Mouse (Mus musculus) lung, adult 2 months (tissue): ENCODE data around the gene Ppm1n. TPM values are rescaled to one million over a fixed set of nuclear protein-coding genes. Genes with fewer than 3 reads are reported as not detected.

Source experiments
- DNase-seq: peaks from one replicate; pipeline ENCODE4 v3.0.0; 2022
- H3K4me1 ChIP-seq: fragments of 200-500 bp; 2 replicates; pipeline ENCODE4 v1.6.1; 2011; ENCODE audit warnings: low read length; ENCODE audit not compliant: control insufficient read depth, insufficient read depth
- H3K4me3 ChIP-seq: fragments of 200-500 bp; replicated peaks from 2 replicates; pipeline ENCODE3; 2011; ENCODE audit warnings: low read depth, mild to moderate bottlenecking, control low read depth, low read length; ENCODE audit errors: extremely low read depth
- CTCF ChIP-seq: fragments of 200-500 bp; IDR thresholded peaks from 2 replicates; pipeline ENCODE4 v1.5.1; 2011; ENCODE audit warnings: mild to moderate bottlenecking, low read length, control low read depth; ENCODE audit not compliant: insufficient read depth
- POLR2A ChIP-seq: fragments of 200-500 bp; IDR thresholded peaks from 2 replicates; pipeline ENCODE4 v1.6.1; 2011; ENCODE audit warnings: low read depth, mild to moderate bottlenecking, control low read depth, low read length, borderline replicate concordance; ENCODE audit errors: extremely low read depth
- WGBS: fragments of 180-500 bp; shearing (Covaris S2); methylation state at CpG from one replicate; pipeline ENCODE4 v1.1.7; 2018; 5-methylcytosine and 5-hydroxymethylcytosine counted together
- polyA plus RNA-seq: library from polyadenylated mRNA; depleted of rRNA; stranded (reverse); fragments of >200 nt; gene quantifications from 2 replicates; pipeline ENCODE4 v1.2.3, GENCODE M21; 2012

Ppm1n gene
- polyA plus RNA-seq, 1 experiment: 0.36 TPM

DNA sequence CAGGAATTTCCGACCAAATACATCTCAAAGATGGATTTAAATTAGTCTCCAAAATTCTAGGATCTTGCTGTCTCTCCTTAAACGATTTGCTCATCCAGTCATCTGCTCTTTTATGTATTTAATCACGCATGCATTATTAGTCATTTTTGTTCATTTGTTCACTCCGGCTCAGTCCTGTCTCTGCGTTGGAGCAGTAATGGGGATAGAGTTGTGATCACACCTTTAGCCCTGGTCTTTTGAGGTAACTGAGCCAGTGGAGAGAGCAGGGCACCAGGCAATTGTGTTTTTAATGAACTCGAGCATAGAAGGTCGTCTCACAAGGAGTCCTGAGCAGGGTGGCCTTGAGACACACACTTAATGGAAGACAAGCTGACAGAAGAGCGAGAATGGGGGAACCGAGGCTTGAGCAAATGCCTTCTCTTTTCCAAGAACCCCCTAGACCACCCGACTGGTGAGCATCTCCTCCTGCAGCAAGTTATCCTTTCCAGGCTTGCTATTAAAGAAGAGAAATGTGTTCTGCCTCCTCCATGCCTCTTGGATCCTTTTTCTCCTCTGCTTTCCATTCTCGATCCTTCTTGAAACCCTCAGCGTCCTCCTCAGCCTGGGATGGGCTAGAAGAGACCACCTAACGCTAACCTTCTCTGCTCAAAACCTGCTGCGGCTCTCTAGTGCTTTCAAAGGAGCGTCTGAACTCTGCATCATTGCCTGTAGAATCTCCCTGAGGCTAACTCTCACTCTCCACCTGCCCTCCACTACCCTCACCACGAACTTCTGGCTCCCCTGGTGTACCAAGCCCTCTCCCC is 21.8 kb upstream of the Ppm1n start:
- TF ChIP-seq POLR2A: no peak
- no peak for TF ChIP-seq CTCF
- no peak overlapping the region for H3K4me3 ChIP-seq
- no peak for DNase-seq
- no peaks in the 10 kb centered on the region for H3K4me1 ChIP-seq
- 16% methylated on average over 16 of the region's 16 CpGs for WGBS

DNA sequence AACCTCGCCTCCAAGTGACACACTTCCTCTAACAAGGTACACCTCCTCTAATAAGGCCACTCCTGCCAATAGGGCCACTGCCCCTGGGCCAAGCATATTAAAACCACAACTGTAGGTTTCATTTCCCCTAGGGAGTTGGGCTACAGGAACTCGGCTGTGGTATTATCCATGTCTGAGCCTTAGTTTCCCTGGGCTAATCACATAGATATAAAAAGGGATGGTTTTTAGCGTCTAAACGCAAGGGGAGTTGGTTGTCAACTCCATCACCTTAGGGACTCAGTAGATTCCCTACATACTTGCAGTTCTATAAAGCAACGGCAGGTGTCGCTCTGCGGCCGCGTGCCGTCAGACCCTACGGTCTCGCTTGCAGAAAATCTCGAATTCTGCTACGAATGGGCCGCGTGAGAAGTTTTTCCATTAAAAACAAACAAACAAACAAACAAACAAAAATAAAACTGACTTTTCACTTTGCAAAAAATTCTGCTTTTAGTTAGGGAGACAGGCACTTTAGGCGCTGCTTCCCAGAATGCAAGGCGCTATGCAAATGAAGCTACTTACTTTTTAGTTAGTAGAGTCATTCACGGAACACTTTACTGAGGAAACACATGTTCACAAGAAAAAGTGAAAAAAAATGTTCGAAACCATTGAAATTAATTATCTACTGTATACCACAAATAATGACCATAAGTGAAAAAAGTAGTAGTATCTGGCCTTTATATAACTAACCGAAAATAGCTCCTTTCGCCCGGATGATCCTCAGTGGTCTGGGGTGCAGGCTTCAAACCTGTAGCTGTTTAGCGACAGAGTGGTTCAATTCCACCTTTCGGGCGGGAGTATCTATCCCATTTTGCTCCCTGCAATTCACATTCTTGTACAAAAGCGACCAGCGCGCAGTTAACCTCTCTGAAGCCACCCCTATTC is 20.9 kb upstream of the Ppm1n start:
- Histone ChIP-seq H3K4me1 (no peaks in the 10 kb centered on the region), H3K4me3 (peak overlapping the region; percentile 61)
- peak; percentile 73 for DNase-seq
- TF ChIP-seq POLR2A: no peak
- TF ChIP-seq CTCF: peak; percentile 98
- WGBS: under 1% methylated on average over 29 of the region's 29 CpGs

GRCm38 (mm10) chr7:19299194-19299593 is 19.3 kb upstream of the Ppm1n start:
- DNase-seq: no peak
- TF ChIP-seq POLR2A (no peak), CTCF (peak; percentile 58)
- Histone ChIP-seq H3K4me1 (no peaks in the 10 kb centered on the region; the same call in 1 of the 2 replicates), H3K4me3 (no peak overlapping the region)
- 14% methylated on average over 3 of the region's 3 CpGs for WGBS

DNA sequence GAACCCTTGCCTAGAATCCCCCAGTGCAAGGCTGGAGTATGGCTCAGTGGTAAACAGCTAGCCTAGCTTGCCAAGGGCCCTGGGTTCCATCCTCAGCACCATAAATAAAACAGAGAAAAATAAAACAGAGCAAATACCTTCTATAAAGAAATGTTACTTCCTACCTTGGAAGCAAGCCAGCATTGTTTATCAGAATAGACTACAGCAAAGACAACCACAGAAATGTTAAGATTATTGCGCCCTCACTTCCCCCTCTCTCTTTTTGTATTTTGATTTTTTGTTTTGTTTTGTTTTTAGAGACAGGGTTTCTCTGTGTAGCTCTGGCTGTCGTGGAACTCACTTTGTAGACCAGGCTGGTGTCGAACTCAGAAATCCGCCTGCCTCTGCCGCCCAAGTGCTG is 17.9 kb upstream of the Ppm1n start:
- TF ChIP-seq POLR2A (no peak), CTCF (no peak)
- no peak for DNase-seq
- Histone ChIP-seq H3K4me1 (no peaks in the 10 kb centered on the region; the same call in 1 of the 2 replicates), H3K4me3 (no peak overlapping the region)
- 82% methylated on average over 5 of the region's 5 CpGs for WGBS

GRCm38 (mm10) chr7:19297034-19297433 is 17.2 kb upstream of the Ppm1n start:
- TF ChIP-seq CTCF (no peak), POLR2A (no peak)
- 83% methylated on average over 6 of the region's 6 CpGs for WGBS

GRCm38 (mm10) chr7:19295503-19296185 is 15.8 kb upstream of the Ppm1n start:
- DNase-seq: peak; percentile 97
- 17% methylated on average over 22 of the region's 22 CpGs for WGBS
- peak overlapping the region; percentile 60 for H3K4me3 ChIP-seq
- H3K4me1 ChIP-seq: no peaks in the 10 kb centered on the region; the same call in 1 of the 2 replicates
- TF ChIP-seq CTCF: peak; percentile 81
- TF ChIP-seq POLR2A: peak; percentile 39; the same call in 1 of the 2 replicates

More at GRCm38 (mm10) chr7:19297034-19297433, 17.2 kb upstream of the Ppm1n start:
- Histone ChIP-seq H3K4me3 (no peak overlapping the region), H3K4me1 (no peaks in the 10 kb centered on the region; the same call in 1 of the 2 replicates)
- no peak for DNase-seq

GRCm38 (mm10) chr7:19290969-19291596 is 11.2 kb upstream of the Ppm1n start:
- Histone ChIP-seq H3K4me1 (no peaks in the 10 kb centered on the region; the same call in 1 of the 2 replicates), H3K4me3 (peak overlapping the region; percentile 68)
- WGBS: 2% methylated on average over 20 of the region's 20 CpGs
- TF ChIP-seq POLR2A (no peak), CTCF (no peak)
- DNase-seq: no peak

GRCm38 (mm10) chr7:19284763-19285162 is 4.9 kb upstream of the Ppm1n start:
- WGBS: 26% methylated on average over 4 of the region's 4 CpGs
- peak; percentile 62 for DNase-seq

More at GRCm38 (mm10) chr7:19284763-19285162, 4.9 kb upstream of the Ppm1n start:
- H3K4me3 ChIP-seq: no peak overlapping the region
- H3K4me1 ChIP-seq: no peaks in the 10 kb centered on the region
- TF ChIP-seq POLR2A (no peak), CTCF (peak; percentile 55)
